Mouse (Mus musculus) embryo, embryonic 11 days (tissue): ENCODE measurements at regions not wholly inside any gene's neighbourhood (a gene's known extent, or its start where the extent isn't known, plus 50 kb on each side); places are given as distances from the start of the nearest gene placed in this dataset.

Experiments used
- DNase-seq: peaks from one replicate; pipeline ENCODE4 v3.0.0-alpha.2; 2015

GRCm38 (mm10) chr14:100457870-100458726 is 173.6 kb upstream of the Klf12 start:
- peak; percentile 18 for DNase-seq

DNA sequence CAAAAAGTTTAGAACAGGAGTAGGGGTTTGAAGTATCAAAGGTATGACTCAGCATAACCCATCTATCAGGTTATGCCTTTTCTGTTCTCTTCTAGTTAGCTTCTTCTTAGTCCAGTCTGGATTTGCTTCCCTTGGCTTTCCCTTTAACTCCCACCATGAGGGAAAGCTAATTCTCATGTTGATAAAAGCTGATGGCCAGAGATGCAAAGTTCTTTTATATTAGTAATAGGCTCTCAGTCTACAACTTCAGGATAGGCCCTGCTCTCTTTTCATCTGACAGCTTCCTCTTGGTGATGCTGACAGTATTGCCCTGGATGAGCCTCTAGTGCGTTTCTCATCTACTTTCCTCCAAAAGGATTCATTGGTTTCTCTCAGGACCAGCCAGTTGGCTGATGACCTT is 161.7 kb upstream of the Klf12 start:
- no peak for DNase-seq

DNA sequence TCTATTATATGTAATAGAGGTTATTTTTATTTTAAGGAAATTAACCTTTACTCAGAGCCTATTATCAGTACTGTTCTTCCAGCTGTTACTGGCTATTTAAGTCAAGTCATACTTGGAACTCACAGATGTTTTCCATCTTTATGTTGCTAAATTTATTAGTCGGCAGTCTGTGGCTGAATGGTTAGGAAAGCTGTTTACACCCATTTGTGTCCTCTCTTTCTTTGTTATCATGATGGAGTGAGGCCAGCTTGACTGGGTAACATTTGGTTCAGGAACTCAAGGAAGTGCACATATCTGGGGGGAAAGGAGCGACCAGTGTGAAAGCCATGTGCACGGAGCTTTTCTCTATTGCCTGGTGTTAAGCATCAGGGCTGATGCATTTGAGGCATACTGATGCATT is 160.4 kb upstream of the Klf12 start:
- no peak for DNase-seq

- DNase-seq = no peak
These were observed 159.6 kb upstream of the Klf12 start for GRCm38 (mm10) chr14:100444099-100444498.

- DNase-seq = no peak
These were observed 153.1 kb upstream of the Klf12 start for GRCm38 (mm10) chr14:100437552-100437951.

- DNase-seq = no peak
These were observed 145.2 kb upstream of the Klf12 start for GRCm38 (mm10) chr14:100429662-100430061.

DNA sequence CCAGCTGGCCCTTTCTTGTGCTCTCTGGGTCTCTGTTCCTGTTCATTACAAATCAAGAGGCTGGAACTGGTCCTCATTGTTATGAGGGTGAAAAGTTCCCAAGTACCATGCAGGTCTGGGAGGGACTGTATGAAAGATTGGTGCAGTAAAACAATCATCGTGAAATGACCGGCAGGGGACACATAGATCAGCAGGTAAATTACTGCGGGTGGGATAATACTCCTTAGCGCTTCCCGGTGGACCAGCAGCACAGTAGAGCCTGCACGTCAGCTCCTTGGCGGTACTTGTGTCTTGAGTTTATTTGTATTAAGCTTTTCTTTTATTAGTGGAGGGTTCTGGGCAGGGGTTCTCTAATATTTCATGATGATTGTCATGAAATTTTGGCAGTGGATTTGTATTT is 141.9 kb upstream of the Klf12 start:
- DNase-seq = no peak

- no peak for DNase-seq
These were observed 139.3 kb upstream of the Klf12 start for GRCm38 (mm10) chr14:100423790-100424189.

DNA sequence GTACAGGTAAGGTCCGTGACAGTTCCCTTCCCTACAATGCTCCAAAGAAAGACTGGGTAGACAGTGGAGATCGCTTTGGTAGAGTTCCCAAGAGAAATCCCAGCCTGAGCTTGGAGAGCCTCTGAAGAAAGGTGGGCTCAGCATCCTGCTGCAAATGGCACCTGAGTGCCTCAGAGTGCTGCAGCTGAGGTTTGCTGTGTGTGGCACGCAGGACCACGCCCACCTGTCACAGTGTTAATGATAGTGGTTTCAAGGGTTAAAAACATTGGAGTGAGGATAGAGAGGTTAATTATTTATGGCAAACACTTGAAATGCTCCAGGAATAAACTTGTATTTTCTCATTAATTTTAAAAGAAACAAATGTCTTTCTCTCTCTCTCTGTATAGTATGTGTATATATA is 137.2 kb upstream of the Klf12 start:
- no peak for DNase-seq

- DNase-seq = no peak
These were observed 130.6 kb upstream of the Klf12 start for GRCm38 (mm10) chr14:100415099-100415498.

- DNase-seq = no peak
These were observed 127.7 kb upstream of the Klf12 start for GRCm38 (mm10) chr14:100412211-100412610.

DNA sequence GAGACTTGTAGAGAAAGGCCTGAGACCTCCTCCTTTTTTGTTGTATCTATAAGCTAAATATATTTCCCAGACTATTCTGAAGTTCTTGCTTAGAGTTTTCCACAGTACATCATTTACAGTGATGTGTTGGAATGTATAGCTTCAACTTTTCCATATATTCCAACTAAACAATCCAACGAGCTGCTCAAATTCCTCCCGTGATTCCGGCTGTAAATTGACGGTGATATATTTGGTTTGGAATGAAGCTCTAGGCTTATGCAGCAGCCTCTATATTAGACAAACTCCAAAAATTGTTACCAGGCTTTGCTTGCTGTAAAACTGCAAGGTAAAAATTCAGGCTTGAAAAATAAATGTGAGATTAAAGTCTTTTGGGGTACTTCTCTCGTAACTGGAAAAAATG is 112.7 kb upstream of the Klf12 start:
- no peak for DNase-seq

DNA sequence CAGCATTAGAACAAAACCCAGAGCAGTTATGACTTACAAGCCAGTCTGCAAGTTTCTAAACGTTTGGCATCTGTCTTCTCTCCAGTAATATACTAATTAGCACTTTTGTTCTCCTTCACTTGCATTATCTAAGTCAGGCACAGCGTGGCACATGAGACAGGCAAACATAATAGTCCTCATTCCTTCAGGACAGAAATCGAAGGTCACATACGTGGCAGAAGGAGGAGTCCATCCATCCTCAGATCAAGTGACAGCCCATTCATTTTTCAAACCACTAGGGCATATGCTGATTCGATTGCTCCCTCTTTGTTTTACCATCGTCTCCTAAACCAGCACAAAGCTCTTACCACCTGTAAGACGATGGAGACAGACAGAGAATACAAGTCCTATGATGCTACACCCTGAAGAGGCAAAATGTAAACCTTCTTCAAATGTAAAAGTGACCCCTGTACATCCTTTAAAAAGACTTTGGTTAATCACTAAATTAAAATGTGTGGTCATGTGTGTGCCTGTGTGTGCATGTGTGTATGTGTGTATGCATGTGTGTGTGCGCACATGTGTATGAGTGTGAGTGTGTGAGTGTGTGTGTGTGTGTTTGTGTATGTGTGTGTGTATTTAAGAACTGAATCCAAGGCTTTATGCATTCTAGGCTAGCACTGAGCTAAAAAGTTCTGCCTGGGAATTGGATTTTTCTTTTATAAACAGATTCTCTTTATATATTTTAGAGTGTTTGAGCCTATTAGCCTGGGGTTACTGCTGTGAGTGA is 90.9 kb upstream of the Klf12 start:
- peak; percentile 40 for DNase-seq

DNA sequence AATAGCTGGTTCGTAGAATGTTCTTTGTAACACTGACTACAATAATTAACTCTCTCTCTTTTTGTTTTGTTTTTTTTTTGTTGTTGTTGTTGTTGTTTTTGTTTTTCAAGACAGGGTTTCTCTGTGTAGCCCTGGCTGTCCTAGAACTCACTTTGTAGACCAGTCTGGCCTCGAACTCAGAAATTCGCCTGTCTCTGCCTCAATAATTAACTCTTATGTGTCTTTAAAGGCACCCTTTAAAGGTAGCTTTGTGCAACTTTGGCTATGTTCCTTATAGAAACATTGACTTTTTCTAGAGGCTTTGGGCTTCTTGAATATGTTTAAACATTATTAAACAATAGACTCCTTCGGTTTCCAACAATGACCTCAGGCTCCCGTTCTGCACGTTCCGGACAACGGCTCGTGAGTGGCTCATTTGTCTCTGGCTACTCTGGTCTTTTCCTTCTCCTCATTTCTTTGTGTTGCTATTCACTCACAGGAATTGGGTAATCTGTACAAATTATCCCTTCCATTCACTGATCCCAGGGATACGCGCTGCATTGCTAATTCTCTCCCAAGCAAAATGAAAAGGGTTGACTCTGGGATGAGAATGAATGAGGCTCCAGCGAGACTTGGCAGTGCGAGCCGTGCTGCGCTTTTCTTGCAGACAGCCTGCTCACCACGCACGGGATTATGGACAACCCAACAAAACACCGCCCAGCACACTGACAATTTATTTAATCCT is 90.2 kb upstream of the Klf12 start:
- DNase-seq = peak; percentile 70

DNA sequence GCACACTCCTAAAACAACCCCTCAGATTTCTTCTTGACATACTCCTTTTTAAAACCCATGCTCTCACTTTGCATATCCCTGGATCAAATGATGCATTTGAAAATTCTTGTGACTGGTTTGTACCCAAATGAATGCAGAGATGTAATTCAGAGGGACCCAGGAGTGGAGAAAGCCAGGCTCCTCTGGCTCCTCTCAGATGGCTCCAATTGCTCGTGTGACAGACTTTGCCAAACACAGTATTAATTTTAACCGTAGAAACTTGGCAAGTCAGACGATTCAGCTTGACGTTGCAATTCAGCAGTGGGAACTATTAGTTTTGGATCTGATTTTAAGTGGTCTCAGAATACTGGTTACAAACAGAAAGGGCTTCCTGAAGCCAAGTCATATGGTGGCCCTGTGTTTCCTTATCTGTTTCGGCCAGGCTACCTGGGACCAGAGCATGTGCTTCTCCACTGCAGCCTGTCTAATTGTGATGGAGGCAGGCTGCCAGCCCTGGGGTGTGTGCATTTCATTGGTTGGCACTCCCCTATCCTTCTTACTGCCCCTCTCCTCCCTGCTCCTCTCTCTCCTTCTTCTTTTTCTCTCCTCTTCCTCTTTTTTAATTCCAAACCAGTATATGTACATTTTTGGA is 81.9 kb upstream of the Klf12 start:
- no peak for DNase-seq

DNA sequence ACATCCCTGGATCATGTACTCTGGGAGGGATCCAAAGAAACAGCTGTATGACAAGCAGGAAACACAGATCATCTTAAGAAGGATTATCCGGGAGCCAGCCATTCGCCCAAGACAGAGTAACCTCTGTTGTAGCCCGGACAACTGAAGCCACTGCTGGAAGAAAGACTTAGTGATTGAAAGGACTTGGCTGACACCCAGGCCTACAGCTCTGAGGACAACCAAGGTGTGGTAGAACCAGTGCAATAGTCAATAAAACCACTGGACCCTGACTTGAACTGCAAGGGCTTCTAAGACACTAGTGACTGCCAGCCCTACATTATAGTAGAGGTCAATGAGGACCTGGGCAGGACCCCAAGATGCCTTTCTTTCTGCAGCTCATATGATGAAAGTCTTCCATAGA is 78.3 kb upstream of the Klf12 start:
- no peak for DNase-seq

DNA sequence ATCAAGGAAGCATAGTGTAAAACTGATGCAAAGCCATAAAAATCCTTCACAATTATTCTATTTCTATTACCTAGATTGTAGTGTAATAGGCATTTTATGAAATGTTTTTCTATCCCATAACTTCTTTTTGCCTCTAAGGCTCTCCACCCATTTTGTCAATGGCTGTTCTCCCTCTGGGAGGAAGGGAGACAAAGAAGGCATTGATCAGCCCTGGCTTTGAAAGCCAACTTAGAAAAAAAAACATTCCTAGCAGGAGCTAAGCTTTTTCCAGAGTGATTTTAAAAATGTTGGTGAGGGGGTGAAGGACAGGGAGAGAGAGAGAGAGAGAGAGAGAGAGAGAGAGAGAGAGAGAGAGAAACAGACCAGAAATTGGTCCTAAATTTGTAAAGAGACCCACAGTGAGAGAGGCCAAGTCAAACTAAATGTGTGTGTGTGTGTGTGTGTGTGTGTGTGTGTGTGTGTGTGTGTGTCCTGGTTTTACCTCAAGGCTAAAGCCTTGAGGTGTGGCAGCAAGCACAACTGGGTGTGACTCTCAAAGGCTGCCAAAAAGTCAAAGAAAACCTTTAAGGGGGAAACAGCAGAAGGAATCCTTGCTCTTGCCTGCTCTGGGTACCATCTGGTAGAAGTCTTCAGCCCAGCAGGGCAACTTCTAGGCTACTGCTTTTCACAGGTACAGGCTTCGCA is 77.0 kb upstream of the Klf12 start:
- peak; percentile 47 for DNase-seq

GRCm38 (mm10) chr14:100359881-100360280 is 75.4 kb upstream of the Klf12 start:
- DNase-seq = no peak

DNA sequence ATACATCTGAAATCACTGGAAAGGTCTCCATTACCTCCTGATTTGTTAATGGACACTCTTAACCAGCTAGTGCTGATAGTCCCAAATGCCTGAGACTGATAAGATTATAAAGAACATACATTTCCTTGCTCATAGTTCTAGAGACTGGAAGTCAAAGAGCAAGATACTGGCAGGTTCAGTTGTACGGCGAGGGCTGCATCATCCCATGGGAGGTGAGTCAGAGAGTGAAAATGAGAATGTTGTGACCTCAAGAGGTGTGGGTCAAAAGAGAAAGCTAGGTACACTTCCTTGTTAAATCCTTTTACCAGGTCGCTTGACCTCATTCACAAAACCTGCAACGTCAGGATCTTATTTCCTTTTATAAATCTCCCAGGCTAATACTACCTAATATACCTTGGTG is 72.7 kb upstream of the Klf12 start:
- DNase-seq = no peak

- DNase-seq = no peak
These were observed 69.0 kb upstream of the Klf12 start for GRCm38 (mm10) chr14:100353508-100353907.

DNA sequence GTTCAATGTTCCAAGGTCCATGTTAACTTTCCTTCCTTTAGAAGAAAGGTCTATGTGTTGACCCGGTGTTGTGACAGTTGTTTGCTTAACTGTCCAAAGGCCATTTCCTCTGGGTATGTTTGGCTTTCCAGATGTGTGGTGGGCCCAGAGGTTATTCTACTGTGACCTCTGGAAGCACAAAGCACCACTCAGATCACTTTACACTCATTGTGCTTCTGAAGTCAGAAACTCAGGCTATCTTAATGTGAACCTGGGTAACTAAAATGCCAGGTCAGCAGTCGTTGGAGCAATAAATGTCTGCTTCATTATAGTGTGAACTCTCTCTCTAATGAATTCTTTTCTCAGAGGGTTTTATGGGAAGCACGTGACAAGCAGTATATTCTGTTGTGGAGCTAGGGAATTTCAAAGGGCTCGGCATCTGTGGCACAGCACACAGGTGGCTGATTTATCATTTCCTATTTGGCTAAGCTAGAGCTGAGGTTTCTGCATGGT is 68.5 kb upstream of the Klf12 start:
- peak; percentile 72 for DNase-seq

GRCm38 (mm10) chr14:100351004-100351403 is 66.5 kb upstream of the Klf12 start:
- DNase-seq = no peak
